Mouse (Mus musculus): ENCODE measurements around the gene Prcd.
"Not testable (repeated sequence)": the region's sequence is repeated elsewhere in the genome, so short reads cannot be mapped to it uniquely, and the experiment has no call there.

The Prcd gene

GRCm38 (mm10) chr11:116626299-116627071 lies 26.8 kb upstream of the Prcd start, which contains the start of gene Rhbdf2:
Gene Rhbdf2, minus strand, starts transcription at chr11:116627019.
- DNase-seq (ENCODE audit: low spot score in 2 of 2) = no peak

- peak in 1 of 2 experiments; percentile 61 for DNase-seq (ENCODE audit: low spot score in 2 of 2)
Observed at GRCm38 (mm10) chr11:116627072-116628020, 26.0 kb upstream of the Prcd start.

- DNase-seq (ENCODE audit: low spot score in 2 of 2) = peak; percentile 78 to 85
Observed at GRCm38 (mm10) chr11:116628712-116629111, 24.6 kb upstream of the Prcd start.

- no peak for DNase-seq (ENCODE audit: low spot score in 2 of 2)
Observed at GRCm38 (mm10) chr11:116629472-116629871, 23.9 kb upstream of the Prcd start.

- DNase-seq (ENCODE audit: low spot score in 2 of 2) = no peak
Observed at GRCm38 (mm10) chr11:116630171-116630965, 23.0 kb upstream of the Prcd start.

GRCm38 (mm10) chr11:116632962-116633361 lies 20.4 kb upstream of the Prcd start:
- no peak for DNase-seq (ENCODE audit: low spot score in 2 of 2)

- not testable (repeated sequence) for DNase-seq (ENCODE audit: low spot score in 2 of 2)
Observed at GRCm38 (mm10) chr11:116636607-116637006, 16.7 kb upstream of the Prcd start.

GRCm38 (mm10) chr11:116641168-116641567 lies 12.2 kb upstream of the Prcd start:
- no peak for DNase-seq (ENCODE audit: low spot score in 2 of 2)

GRCm38 (mm10) chr11:116641731-116642130 lies 11.6 kb upstream of the Prcd start:
- DNase-seq (ENCODE audit: low spot score in 2 of 2) = no peak

GRCm38 (mm10) chr11:116642681-116643578 lies 10.4 kb upstream of the Prcd start:
- DNase-seq (ENCODE audit: low spot score in 2 of 2) = peak; percentile 68 to 82

GRCm38 (mm10) chr11:116643579-116644224 lies 9.6 kb upstream of the Prcd start:
- DNase-seq (ENCODE audit: low spot score in 2 of 2) = no peak

GRCm38 (mm10) chr11:116644225-116645112 lies 8.9 kb upstream of the Prcd start:
- no peak for DNase-seq (ENCODE audit: low spot score in 2 of 2)

GRCm38 (mm10) chr11:116645446-116646110 lies 7.8 kb upstream of the Prcd start:
- no peak for DNase-seq (ENCODE audit: low spot score in 2 of 2)

GRCm38 (mm10) chr11:116646136-116646535 lies 7.2 kb upstream of the Prcd start:
- no peak for DNase-seq (ENCODE audit: low spot score in 2 of 2)

- no peak for DNase-seq (ENCODE audit: low spot score in 2 of 2)
Observed at GRCm38 (mm10) chr11:116646771-116647170, 6.6 kb upstream of the Prcd start.

GRCm38 (mm10) chr11:116647340-116647991 lies 5.9 kb upstream of the Prcd start:
- no peak for DNase-seq (ENCODE audit: low spot score in 2 of 2)

- no peak for DNase-seq (ENCODE audit: low spot score in 2 of 2)
Observed at GRCm38 (mm10) chr11:116648213-116648921, 5.0 kb upstream of the Prcd start.
